Mouse (Mus musculus) T-cell, adult 66 days (primary cell): ENCODE measurements around the gene Lims1. TPM values are rescaled to one million over a fixed set of nuclear protein-coding genes. Genes with fewer than 3 reads are reported as not detected.

Source experiments
- total RNA-seq, 2 experiments: library from RNA; stranded (reverse); gene quantifications; 3 replicates in 1 of 2; 4 replicates in 1 of 2; pipeline ENCODE4 v1.2.4; 2023

Lims1 gene
- total RNA-seq = 10 to 100 TPM; 53.7 to 60.0 TPM

GRCm38 (mm10) chr10:58323028-58323991 is at the start of gene Lims1:
TSS of gene Lims1 (plus strand) at chr10:58323466.

DNA sequence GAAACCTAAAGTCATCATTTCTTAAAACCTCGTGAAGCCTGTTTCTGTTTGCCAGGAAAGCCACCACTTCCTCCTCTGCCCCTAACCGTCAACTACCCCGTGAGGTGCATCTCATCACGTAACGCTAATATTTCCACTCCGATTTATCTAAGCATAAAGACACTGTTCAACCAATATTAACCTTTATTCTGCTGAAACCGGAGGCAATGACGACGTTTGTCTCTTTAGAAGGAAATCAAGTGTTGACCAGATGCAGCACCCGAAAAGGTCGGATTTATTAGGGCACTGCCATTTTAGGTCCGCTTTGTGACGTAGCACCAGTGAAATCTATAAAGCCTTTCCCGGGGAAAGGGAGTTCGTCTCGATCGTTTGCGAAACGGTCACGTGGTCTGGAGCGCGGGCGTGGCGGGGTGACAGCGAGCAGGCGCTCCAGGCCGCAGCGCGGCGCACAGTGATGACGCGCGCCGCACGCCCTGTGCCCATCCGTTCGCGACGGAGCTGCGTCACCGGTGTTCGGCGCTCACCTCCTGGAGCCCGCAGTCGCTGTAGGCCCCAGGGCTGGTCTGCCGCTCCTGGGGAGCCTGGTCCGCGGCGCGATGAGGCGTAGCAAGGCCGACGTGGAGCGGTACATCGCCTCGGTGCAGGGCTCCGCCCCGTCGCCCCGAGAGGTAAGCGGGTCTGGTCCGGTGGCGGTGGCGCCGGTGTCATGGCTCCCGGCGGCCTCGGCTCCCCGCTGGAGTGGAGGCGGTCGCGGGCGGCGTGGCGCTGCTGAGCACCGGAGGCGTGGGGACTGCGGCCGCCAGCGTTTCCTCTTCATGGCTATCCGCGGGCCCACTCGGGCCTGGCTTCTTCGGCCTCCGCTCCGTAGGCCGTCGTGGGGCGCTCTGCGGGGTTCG is 123.4 kb downstream of the Lims1 start, which contains the start of gene Ranbp2:
Gene Ranbp2 (plus strand): TSS at position 537 of the 896 bp plus-strand sequence.

Other genes with a start within 250 kb of the Lims1 start
- not detected for gene AW822073, start 98.5 kb upstream of the Lims1 start, total RNA-seq
- not detected for gene Duxf3, start 90.8 kb upstream of the Lims1 start, total RNA-seq
- not detected for gene Gm4981, start 86.8 kb upstream of the Lims1 start, total RNA-seq
- 10 to 100 TPM; 34.2 to 37.2 TPM for gene Gcc2, start 68.0 kb upstream of the Lims1 start, total RNA-seq
- gene Ranbp2, start 123.5 kb downstream of the Lims1 start, total RNA-seq = 100 to 1,000 TPM; 144 to 166 TPM
- gene Ccdc138, start 174.5 kb downstream of the Lims1 start, total RNA-seq = 1 to 10 TPM; 3.8 to 4.3 TPM